Mouse (Mus musculus): ENCODE data around the gene Lrtm1. TPM values are rescaled to one million over a fixed set of nuclear protein-coding genes. Genes with fewer than 3 reads are reported as not detected.

Gene Lrtm1
- not detected for polyA plus RNA-seq (2017; shearing (Covaris generic))

DNA sequence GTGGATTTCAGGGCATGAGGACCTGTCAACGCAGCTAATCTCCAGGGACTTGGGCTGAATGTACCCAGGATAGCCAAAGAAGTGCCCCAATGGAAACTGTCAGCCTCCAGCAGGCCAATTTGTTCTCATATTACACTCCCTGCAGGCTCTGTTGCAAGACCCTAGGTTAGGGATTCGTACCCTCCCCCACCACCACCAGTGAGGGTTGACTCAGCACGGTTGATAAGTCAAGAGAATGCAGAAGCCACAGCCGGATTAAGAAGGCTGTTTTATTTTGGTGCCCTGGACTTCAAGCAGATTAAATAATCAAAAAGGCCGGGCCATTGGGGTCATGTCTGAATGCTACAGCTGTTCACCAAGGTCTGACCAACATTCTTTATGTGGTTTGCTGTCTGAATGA is at the start of gene Lrtm1:
Gene Lrtm1 (plus strand): TSS at position 326 of the 400 bp plus-strand sequence.

